Mouse (Mus musculus): ENCODE data around the gene Cyp21a1.

DNA sequence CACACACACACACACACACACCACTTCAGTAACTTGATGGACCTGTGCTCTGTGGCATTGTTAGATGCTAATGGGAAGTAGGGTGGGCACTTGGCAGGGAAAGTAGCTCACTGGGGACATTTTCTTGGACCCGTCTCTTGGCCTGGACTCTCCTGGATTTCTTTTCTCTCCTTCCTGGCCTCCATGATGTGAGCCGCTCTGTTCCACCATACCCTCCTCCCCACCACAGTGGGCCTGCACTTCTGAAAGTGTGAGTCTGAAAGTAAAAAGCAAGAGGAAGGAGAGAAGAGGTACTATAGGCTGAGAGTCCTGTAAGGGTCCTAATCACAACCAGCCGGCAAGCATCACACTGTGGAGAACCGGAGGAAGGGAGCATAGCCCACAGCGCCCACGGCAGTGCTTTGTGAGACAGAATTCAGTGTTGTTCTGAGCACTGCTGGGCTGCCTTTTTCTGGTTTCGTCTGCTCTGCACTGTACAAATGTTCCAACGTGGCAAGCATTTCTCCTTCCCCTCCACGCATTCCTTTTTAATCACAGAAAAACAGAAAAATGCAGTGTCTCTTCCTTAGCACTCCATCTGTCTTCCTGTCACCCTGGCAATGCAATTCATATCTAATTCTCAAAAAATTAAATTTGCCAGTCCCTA, 26.6 kb downstream of the Cyp21a1 start:
- TF ChIP-seq HCFC1 (IDR thresholded peaks at IDR 0.05; ENCODE audit: borderline replicate concordance, insufficient read depth, low read length): no peak
- no peak for TF ChIP-seq ZC3H11A (IDR thresholded peaks at IDR 0.05; ENCODE audit: borderline replicate concordance, low read depth, low read length)
- TF ChIP-seq MAFK (IDR thresholded peaks at IDR 0.05; ENCODE audit: insufficient read depth, low read depth, low read length): no peak
- no peak for TF ChIP-seq ZNF384 (IDR thresholded peaks at IDR 0.05; ENCODE audit: low read depth, low read length)
- TF ChIP-seq CHD2 (IDR thresholded peaks at IDR 0.05; ENCODE audit: low read depth, low read length): no peak

All from ES-E14 (cell line).